Mouse (Mus musculus): ENCODE data around the gene Sez6.

GRCm38 (mm10) chr11:78006446-78006845 is 75.8 kb downstream of the Sez6 start:
- no peak for TF ChIP-seq POLR2A (IDR thresholded peaks at IDR 0.05; ENCODE audit: low read depth, low read length)
- no peak for TF ChIP-seq CTCF (IDR thresholded peaks at IDR 0.05; ENCODE audit: extremely low read depth, insufficient read length, insufficient replicate concordance, low read depth, low read length)

Data from small intestine, adult 2 months (tissue).